Mouse (Mus musculus): ENCODE data around the gene Rgs13.

GRCm38 (mm10) chr1:144177166-144177565 lies at the start of gene Rgs13:
- TF ChIP-seq CTCF (IDR thresholded peaks at IDR 0.05; ENCODE audit: borderline replicate concordance, extremely low read depth, insufficient read depth, insufficient read length) (no peak), POLR2A (IDR thresholded peaks at IDR 0.05; ENCODE audit: borderline replicate concordance, extremely low read depth, insufficient read depth, insufficient read length, poor library complexity, severe bottlenecking) (no peak)

All from brain, embryonic 14.5 days (tissue).